Mouse (Mus musculus): Measurements from ENCODE around the gene Col4a2.

GRCm38 (mm10) chr8:11462641-11463040 lies 150.0 kb downstream of the Col4a2 start:
- TF ChIP-seq POLR2A (IDR thresholded peaks at IDR 0.05; ENCODE audit: low read depth, low read length) (no peak), CTCF (IDR thresholded peaks at IDR 0.05; ENCODE audit: extremely low read depth, insufficient read depth, insufficient read length, insufficient replicate concordance) (no peak)
